Mouse (Mus musculus) hindbrain, embryonic 11.5 days (tissue): ENCODE data around the gene Dlec1. TPM values are rescaled to one million over a fixed set of nuclear protein-coding genes. Genes with fewer than 3 reads are reported as not detected.

Experiments
- ATAC-seq: fragments of 200-750 bp; cut with Nextera tagmentation; 2 replicates; pipeline ENCODE4 v1.8.0; 2017; ENCODE audit warnings: mild to moderate bottlenecking, moderate TSS enrichment, moderate library complexity; ENCODE audit not compliant: low FRiP score
- DNase-seq: peaks from one replicate; pipeline ENCODE4 v3.0.0-alpha.2; 2015; ENCODE audit warnings: low spot score
- H3K27ac ChIP-seq: fragments of 300-500 bp; sonication (generic); 2 replicates; pipeline ENCODE4 v1.5.1; 2014; ENCODE audit warnings: mild to moderate bottlenecking, low read depth, low read length
- H3K27me3 ChIP-seq: fragments of 300-500 bp; sonication (generic); 2 replicates; pipeline ENCODE4 v1.6.1; 2014; ENCODE audit warnings: mild to moderate bottlenecking, low read length, moderate library complexity, mixed read lengths; ENCODE audit not compliant: control insufficient read depth, insufficient read depth
- H3K36me3 ChIP-seq: fragments of 300-500 bp; sonication (generic); 2 replicates; pipeline ENCODE4 v1.6.1; 2014; ENCODE audit warnings: mild to moderate bottlenecking, low read length, moderate library complexity, mixed read lengths; ENCODE audit not compliant: control insufficient read depth, insufficient read depth
- H3K4me1 ChIP-seq: fragments of 300-500 bp; sonication (generic); replicated peaks from 2 replicates; pipeline ENCODE4 v1.6.1; 2014; ENCODE audit warnings: low read length, mixed read lengths; ENCODE audit not compliant: control insufficient read depth, insufficient read depth
- H3K4me2 ChIP-seq: fragments of 300-500 bp; sonication (generic); replicated peaks from 2 replicates; pipeline ENCODE4 v1.6.1; 2014; ENCODE audit warnings: mild to moderate bottlenecking, low read depth, low read length
- H3K4me3 ChIP-seq: fragments of 300-500 bp; sonication (generic); 2 replicates; pipeline ENCODE4 v1.5.1; 2014; ENCODE audit warnings: low read depth, low read length
- H3K9ac ChIP-seq: fragments of 300-500 bp; sonication (generic); 2 replicates; pipeline ENCODE4 v1.6.1; 2014; ENCODE audit warnings: low read depth, low read length
- H3K9me3 ChIP-seq: fragments of 300-500 bp; sonication (generic); 2 replicates; pipeline ENCODE4 v1.6.1; 2016; ENCODE audit warnings: low read length; ENCODE audit not compliant: control insufficient read depth
- WGBS: fragments of 180-500 bp; shearing (Covaris S2); extraction: QIAGEN DNeasy Blood & Tissue Kit; methylation state at CpG from one replicate; pipeline ENCODE4 v1.1.7; 2014; 5-methylcytosine and 5-hydroxymethylcytosine counted together
- polyA plus RNA-seq: library from polyadenylated mRNA; unstranded; fragments of >200 nt; fragmentation: Nextera tagmentation; extraction: Ambion mirVana; gene quantifications from 2 replicates; pipeline ENCODE4 v1.2.1, GENCODE M21; 2014

The Dlec1 gene
- polyA plus RNA-seq, 1 experiment from 2014 or later = 1.4 TPM

DNA sequence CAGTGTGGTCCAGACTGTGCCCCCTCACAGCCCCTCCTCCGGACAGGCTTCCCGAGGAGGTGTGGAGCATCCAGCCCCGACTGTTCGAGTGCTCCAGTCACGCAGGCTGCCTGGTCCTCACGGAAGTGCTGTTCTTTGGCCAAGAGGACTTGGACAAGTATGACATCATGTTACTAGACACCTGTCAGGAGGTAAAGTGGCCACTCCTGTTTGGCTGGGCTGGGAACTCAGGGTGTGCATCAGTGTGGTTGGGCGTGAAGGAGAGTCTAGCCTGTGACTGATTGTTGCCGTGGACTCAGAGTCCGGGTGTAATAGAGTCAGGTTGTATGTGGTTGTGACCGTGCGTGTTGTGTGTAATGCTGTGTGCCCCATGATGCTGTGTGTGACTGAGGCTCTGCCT, 34.0 kb upstream of the Dlec1 start:
- DNase-seq (no peak), ATAC-seq (0 out of 2 replicates have a peak, but pooled peaks have one; percentile 22)
- Histone ChIP-seq H3K27ac (no peak overlapping the region), H3K4me2 (no peak overlapping the region), H3K27me3 (no peaks in the 10 kb centered on the region), H3K9me3 (no peaks in the 10 kb centered on the region), H3K4me3 (no peak overlapping the region), H3K4me1 (no peaks in the 10 kb centered on the region), H3K9ac (no peak overlapping the region), H3K36me3 (no peaks in the 10 kb centered on the region)
- WGBS = 91% methylated on average over 11 of the region's 11 CpGs

GRCm38 (mm10) chr9:119070173-119070825, 32.0 kb upstream of the Dlec1 start:
- H3K9ac ChIP-seq = no peak overlapping the region
- no peak overlapping the region for H3K27ac ChIP-seq
- WGBS = 84% methylated on average over 13 of the region's 13 CpGs
- no peak overlapping the region for H3K4me2 ChIP-seq
- no peaks in the 10 kb centered on the region for H3K4me1 ChIP-seq
- H3K36me3 ChIP-seq = no peaks in the 10 kb centered on the region
- ATAC-seq (no peak), DNase-seq (no peak)
- H3K9me3 ChIP-seq = no peaks in the 10 kb centered on the region
- H3K4me3 ChIP-seq = no peak overlapping the region
- no peaks in the 10 kb centered on the region for H3K27me3 ChIP-seq

DNA sequence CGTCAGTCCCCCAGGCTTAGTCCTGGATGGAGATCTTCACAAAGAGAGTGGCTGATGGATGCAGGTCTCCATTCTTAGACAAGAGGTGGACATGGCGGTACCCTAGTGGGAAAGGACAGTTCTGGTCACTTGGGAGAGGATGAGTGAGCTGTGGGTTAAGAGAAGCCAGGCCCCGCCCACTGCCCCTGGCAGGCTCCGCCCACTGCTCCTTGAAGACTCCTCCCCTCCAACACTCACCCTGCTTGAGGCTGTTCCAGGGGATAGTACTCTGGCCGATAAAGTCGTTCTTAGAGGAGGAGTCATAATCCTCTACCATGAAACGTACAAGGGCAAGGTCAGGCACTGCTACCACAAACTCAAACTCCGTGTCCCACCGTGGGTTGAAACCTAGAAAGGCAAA, 30.5 kb upstream of the Dlec1 start:
- WGBS = 83% methylated on average over 9 of the region's 9 CpGs
- ATAC-seq = no peak
- Histone ChIP-seq H3K4me3 (no peak overlapping the region), H3K36me3 (no peaks in the 10 kb centered on the region), H3K9ac (no peak overlapping the region), H3K4me2 (no peak overlapping the region), H3K4me1 (no peaks in the 10 kb centered on the region), H3K27me3 (no peaks in the 10 kb centered on the region), H3K9me3 (no peaks in the 10 kb centered on the region), H3K27ac (no peak overlapping the region)
- no peak for DNase-seq

DNA sequence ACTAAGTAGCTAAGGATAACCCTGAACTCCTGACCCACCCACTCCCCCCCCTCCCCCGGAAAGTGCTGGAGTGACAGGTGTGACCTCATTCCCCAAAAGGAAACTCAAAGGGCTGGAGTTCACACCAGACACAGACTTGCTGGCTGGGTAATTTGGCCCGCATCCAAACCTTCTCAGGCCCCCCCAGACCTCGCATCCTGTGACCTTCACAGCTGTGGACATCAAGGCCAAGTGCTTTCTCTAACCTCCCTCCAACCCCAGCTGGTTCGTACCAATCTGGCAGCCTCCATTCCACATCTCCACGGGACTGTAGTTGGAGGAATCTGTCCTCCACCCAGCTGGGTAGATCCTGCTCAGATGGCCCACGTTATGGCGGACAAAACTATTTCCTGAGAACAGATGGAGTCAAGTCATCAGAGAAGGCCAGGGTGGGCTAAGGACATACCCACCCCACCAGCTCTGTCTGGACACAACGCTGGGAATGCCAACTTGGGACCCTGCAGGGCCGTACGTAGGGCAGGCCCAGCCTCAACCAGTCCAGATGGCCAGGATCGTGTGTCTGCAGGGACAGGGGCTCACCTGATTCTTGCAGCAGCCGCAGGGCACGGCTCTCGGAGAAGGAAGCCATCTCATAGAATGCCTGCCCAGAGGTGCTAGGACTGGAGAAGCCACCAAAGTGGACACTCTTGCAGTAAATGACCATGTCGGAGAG, 28.9 kb upstream of the Dlec1 start:
- Histone ChIP-seq H3K27ac (no peak overlapping the region), H3K4me2 (no peak overlapping the region), H3K4me3 (no peak overlapping the region), H3K9ac (no peak overlapping the region), H3K9me3 (no peaks in the 10 kb centered on the region), H3K36me3 (no peaks in the 10 kb centered on the region), H3K4me1 (no peaks in the 10 kb centered on the region), H3K27me3 (no peaks in the 10 kb centered on the region)
- DNase-seq (no peak), ATAC-seq (no peak)
- 87% methylated on average over 15 of the region's 15 CpGs for WGBS

DNA sequence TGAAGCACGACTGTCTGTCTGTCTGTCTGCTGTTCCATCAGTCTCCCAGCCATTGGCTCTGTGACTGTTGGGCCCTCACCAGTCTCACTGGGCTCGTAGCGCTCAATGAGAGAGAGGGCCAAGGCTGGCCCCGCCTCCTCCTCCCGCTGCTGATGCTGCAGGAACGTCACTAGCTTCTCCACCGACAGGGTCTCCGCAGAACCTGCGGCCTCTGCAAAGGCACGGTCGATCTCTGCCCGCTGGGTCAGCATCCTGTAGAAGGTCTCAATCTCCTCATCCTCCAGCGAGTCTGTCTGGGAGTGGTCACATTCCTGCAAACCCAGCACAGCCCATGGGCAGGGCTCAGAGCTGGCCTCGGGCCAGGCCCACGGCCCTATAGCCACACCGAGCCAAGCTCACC, 26.6 kb upstream of the Dlec1 start:
- Histone ChIP-seq H3K27ac (no peak overlapping the region), H3K4me3 (no peak overlapping the region), H3K36me3 (no peaks in the 10 kb centered on the region), H3K9ac (no peak overlapping the region), H3K4me2 (no peak overlapping the region), H3K9me3 (no peaks in the 10 kb centered on the region), H3K27me3 (no peaks in the 10 kb centered on the region), H3K4me1 (no peaks in the 10 kb centered on the region)
- WGBS = 72% methylated on average over 16 of the region's 16 CpGs
- ATAC-seq (no peak), DNase-seq (no peak)

DNA sequence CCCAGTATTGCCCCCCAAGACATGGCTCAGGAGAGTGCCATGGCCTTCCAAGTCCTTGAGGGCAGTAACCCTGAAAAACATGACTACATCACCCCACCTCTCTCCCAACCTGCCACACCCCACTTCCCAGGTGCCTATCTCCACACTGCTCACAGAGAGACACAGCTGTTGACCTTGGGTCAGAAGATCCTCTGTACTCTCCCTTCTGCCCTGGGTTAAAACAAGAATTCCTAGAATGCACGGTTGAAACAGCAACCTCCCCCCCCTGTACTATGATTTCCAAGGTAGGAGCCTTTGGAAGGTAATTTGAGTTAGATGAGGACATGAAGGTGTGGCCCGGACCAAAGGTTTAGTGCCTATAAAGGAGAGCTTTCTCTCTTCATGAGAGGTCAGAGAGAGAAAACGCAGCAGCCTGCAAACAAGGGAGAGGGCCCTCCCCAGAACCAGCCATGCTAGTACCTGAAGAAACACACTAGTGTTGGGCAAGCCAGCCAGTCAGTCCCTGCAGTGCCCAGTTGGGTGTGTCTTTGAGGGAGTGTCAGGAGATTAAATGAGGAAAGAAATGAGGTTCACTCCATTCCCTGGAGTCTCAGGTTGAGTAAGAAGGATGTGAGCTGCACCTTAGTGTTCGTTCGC, 22.1 kb upstream of the Dlec1 start:
- ATAC-seq = no peak

DNA sequence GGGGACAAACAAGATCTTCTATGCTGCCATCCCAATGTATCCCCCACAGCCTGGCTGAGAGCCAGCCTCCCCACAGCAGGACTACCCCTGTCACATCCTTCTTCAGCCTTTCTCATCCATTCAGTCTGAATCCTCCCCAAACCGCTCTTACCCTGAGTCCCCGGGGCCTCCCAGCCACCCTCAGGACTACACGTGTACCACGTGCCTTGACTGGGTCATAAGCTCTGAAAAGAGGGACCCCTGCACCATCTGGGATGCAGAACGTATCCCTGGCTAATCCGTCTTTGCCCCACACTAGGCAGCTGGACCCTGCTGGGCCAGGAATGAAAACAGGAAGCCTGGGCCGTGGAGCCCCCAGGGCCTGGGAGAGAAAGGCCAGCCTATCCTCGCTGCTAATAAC, 20.2 kb upstream of the Dlec1 start:
- H3K9ac ChIP-seq = peak overlapping the region; percentile 27; the same call in 1 of the 2 replicates
- 9% methylated on average over 8 of the region's 8 CpGs for WGBS
- H3K9me3 ChIP-seq = no peaks in the 10 kb centered on the region
- ATAC-seq (peak; percentile 81), DNase-seq (peak; percentile 55)
- 0 out of 2 replicates have a peak, but pooled peaks cover 8% of the 10 kb centered on the region for H3K4me1 ChIP-seq
- H3K4me3 ChIP-seq = no peak overlapping the region
- no peak overlapping the region for H3K4me2 ChIP-seq
- H3K27ac ChIP-seq = peak overlapping the region; percentile 79
- no peaks in the 10 kb centered on the region for H3K27me3 ChIP-seq
- H3K36me3 ChIP-seq = no peaks in the 10 kb centered on the region

More for the DNA sequence above, 22.1 kb upstream of the Dlec1 start:
- 87% methylated on average over 5 of the region's 5 CpGs for WGBS
- Histone ChIP-seq H3K4me3 (no peak overlapping the region), H3K27ac (no peak overlapping the region), H3K4me1 (0 out of 2 replicates have a peak, but pooled peaks cover 3% of the 10 kb centered on the region), H3K4me2 (no peak overlapping the region), H3K9ac (no peak overlapping the region), H3K27me3 (no peaks in the 10 kb centered on the region), H3K36me3 (no peaks in the 10 kb centered on the region), H3K9me3 (no peaks in the 10 kb centered on the region)
- DNase-seq = no peak

DNA sequence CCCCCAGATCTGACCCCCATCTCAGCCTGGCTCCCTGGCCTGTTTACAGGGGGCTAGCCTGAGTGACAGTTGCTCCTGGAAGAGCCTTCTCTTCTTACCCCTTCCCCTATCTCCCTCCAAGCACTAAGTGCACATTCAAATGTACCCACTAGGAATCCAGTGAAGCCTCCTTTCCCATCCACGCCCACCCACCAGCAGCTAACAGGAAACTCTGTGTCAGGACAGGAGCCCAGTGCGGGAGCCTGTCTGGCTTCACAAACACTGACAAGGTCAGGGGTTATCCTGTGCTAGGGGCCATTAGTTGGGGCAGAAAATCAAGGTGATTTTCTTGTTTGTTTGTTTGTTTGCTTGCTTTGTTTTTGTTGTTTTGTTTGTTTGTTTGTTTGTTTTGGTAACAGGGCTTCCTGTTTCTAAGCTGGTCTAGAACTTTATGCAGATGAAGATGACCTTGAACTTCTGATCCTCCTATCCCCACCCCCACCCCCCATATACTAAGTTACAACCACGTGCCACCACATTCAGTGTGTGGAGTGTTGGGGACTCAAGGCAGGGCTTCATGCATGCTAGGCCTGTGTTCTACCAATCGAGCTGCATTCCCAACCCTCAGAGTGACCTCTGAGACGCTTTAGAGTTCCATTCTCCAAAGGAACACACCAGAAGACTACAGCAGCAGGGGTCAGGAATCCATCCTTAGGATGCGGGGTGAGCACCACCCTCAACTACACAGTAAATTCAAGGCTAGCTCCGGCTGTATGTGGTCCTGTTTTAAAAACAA, 19.4 kb upstream of the Dlec1 start:
- Histone ChIP-seq H3K9ac (peak overlapping the region; percentile 27; the same call in 1 of the 2 replicates), H3K9me3 (no peaks in the 10 kb centered on the region), H3K4me3 (no peak overlapping the region), H3K36me3 (no peaks in the 10 kb centered on the region), H3K27ac (peak overlapping the region; percentile 79), H3K4me1 (0 out of 2 replicates have a peak, but pooled peaks cover 8% of the 10 kb centered on the region), H3K27me3 (no peaks in the 10 kb centered on the region; the same call in 1 of the 2 replicates), H3K4me2 (no peak overlapping the region)
- ATAC-seq (peak; percentile 12; the same call in 1 of the 2 replicates), DNase-seq (no peak)
- WGBS = 59% methylated on average over 7 of the region's 7 CpGs
